Mouse (Mus musculus): ENCODE data around the gene Eif5a2. TPM values are rescaled to one million over a fixed set of nuclear protein-coding genes. Genes with fewer than 3 reads are reported as not detected.
A peak's percentile ranks its signal among the peaks of the same experiment; 100 is the strongest.

Eif5a2 gene
- total RNA-seq, 2 experiments from 2014 or later: 3.9 to 5.8 TPM

DNA sequence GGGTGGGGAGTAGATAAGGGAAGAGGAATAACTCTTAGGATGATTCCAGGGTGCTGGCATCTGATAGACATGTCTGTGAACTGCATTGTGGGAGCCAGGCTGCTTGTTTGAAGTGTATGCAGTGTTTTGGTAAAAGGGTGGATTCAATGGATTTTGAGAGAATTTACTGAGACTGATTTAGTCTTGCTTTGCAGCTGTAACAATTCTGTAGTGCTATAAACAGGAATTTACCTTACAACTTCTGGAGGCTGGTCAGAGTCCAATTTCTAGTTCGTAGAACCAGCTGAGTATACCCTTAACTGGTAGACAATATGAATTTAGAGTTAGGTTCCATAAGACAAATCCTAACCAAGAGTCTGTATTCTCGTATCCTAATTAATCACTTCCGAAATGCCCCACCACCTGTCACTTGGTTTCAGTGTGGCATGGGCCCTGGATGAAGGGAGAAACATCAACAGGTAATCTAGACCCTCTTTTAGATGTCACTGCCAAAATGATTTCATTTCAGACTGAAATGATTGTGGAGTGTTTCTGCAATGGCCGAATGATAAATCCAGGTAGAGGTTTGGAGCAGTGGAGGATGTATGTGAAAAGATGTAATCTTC lies 27.1 kb downstream of the Eif5a2 start:
- ATAC-seq (ENCODE audit: poor library complexity, severe bottlenecking): no peak

DNA sequence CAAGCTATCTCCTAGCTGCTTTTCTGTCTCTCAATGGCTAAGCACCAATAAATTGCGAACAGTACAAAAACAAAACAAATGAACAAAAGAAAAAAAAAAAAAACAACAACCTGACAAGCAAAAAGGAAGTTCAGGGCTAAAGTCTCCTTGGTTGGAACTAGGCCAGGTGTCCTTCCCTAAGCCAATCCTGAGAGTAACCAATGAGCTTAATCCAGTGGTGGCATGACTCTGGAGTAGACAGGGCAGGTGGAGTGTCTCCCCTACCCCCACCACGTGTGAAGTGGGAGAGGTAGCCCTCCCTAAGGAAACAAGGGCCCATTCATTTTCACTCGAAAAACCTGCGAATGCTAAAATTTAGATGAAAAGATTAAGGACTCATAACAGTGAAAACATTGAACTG lies 30.4 kb downstream of the Eif5a2 start:
- ATAC-seq (ENCODE audit: poor library complexity, severe bottlenecking): no peak

DNA sequence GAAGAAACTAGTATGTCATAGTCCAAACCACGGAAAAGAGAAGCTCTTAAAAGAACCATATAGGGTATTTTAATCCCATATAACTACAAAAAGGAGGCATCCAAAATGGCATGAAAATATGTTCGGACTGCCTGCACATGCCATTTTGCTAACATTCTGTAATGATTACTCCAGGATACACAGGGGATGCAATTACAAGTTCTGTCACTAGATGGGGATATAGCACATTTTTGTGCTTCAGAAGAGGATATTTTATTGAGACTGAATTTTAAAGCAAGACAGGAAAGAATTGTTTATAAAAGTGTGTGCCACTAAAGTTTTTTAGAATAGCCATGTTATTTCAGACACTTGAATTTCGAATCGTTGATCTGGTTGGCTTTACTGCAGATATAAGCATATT lies 33.3 kb downstream of the Eif5a2 start:
- ATAC-seq (ENCODE audit: poor library complexity, severe bottlenecking): peak; percentile 70

DNA sequence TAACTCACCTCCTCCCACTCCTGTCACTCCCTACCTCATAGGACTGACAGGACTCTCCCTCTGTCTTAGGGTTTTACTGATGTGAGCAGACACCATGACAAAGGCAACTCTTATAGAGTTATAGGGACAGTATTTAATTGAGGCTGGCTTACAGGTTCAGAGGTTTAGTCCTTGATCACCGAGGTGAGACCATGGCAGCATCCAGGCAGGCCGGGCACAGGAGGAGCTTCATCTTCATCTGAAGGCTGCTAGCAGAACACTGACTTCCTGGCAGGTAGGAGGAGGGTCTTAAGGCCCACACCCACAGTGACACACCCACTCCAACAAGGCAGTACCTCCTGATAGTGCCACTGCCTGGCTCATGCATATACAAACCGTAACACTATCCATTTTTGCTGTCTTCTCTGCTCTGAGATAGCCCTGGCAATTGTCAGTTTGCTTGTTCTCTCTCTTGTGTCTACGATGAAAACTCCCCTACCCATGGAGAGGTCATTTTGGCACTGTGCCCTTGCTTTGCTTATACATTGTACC lies 35.0 kb downstream of the Eif5a2 start:
- ATAC-seq (ENCODE audit: poor library complexity, severe bottlenecking): no peak

DNA sequence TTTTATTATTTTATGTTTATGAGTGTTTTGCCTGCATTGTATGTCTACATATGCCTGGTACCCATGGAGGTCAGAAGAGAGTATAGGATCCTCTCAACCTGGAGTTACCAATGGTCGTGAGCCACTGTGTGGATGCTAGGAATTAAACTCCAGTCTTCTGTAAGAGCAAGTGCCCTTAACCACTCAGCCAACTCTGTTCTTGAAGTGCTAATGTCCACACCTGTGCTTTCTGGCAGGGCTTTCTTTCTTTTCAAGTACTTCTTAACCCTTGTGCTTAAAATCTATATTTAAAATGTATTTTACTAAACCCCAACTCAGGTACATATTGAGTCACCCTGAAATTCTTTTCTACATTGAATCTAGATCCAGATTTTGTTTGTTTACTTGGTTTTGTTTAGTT lies 45.2 kb downstream of the Eif5a2 start:
- ATAC-seq (ENCODE audit: poor library complexity, severe bottlenecking): no peak

DNA sequence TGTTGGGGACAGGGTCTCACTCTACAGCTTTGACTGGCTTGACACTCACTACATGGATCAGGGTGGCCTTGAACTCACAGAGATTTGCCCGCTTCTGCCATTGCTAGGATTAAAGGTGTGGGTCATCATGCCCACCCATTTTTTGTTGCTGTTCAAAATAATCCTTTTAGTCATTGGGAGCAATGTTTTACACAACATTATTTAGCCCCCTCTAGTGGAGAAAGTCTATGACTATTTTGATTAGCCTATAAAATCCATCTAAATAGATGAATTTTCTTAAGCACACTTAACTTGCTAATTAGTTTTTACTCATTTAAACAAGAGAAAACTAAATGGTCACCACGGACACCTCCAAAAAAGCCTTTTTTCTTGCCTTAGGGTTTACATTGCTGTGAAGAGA lies 46.5 kb downstream of the Eif5a2 start:
- ATAC-seq (ENCODE audit: poor library complexity, severe bottlenecking): no peak

DNA sequence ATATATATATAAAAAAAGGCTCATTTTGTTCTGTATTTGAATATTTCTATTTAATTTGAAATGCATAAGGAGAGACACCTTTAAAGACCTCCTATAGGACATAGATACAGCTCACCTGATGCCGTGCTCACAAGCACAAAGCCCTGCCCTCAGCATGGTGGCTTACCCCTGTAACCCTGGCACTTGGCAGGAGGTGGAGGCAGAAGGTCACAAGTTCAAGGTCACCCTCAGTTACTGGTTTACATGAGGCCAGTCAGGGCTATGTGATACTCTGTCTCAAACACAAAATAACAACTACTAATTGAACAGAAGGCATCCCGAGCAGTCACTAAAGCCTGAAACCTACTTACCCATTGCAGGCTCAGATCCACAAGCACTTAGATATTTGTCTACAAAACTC lies 48.4 kb downstream of the Eif5a2 start:
- ATAC-seq (ENCODE audit: poor library complexity, severe bottlenecking): no peak

DNA sequence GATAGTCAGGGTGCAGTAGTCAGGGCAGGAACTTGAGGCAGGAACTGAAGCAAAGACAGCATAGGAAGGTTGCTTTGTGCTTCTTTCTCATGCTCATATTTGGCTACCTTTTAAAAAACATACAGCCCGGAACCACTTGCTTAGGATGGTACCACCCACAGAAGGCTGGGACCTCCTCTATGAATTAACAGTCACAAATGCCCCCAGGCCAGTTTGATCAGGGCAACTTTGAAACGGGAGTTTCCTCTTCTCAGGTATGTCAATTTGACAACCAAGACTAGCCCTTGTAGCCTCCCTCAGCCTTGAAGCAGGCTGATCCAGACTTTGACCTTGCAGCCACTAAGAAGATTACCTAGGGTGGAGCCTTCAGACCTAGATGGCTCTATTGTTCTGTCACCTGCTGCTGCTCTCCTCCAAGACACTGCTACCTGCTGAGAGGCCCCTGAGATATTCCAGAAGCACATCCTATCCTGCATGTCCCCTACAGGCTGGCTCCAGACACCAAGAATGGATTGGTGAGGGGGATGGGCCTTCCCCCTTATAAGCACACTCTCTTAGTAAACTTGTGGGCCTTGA lies 55.8 kb downstream of the Eif5a2 start:
- no peak for ATAC-seq (ENCODE audit: poor library complexity, severe bottlenecking)

DNA sequence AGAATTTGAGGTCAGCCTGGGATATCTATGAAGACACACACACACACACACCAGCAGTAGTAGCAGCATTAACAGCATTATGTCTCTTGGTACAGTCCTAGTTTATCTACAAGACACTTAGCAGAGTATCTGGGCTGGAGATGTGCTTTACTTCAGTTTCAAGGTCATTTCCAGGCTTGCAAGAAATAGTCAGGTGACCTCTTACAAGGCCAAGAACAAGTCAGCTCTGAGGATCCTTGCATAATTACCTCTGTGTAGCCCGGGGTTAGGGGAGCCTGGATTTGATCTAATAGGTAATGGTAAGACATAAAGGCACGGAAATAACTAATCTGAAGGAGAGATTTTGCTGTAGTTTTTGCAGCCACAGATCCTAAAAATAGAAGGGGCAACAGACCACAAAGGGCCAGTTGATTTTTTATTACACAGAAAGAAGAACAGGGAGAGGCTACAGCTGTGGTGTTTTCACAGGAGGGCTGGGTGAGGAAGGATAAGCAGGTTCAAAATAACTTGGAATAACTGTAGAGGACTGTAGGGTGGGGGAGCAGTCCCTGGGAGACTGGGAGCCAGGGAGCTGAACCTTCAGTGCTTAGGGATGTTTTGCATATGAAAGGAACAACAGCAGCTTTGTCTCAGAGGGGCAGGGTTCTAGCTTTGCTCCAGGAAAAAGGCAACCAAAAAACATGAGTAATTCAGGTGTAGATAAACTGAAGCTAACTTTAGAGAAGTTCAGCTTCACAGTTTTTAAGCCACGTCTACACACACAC lies 61.0 kb downstream of the Eif5a2 start:
- ATAC-seq (ENCODE audit: poor library complexity, severe bottlenecking): no peak

DNA sequence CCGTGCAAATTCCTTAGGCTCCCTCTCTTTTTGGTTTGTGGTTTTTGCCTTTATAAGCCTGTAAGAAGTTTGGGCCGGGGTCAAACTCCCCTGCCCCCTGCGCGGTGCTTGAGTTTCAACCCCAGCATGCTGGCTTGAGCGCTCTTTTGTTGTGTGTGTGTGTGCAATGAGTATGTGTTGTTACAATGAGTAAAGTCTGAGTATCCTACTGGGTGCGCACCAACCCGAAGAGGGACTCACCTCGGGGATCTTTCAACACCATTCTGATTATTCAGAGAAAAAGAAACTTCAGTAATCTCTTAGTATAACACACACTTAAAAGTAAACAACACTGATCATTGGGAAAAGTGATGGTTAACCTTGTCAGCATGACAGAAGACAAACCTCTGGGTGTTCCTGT lies 62.2 kb downstream of the Eif5a2 start:
- ATAC-seq (ENCODE audit: poor library complexity, severe bottlenecking): no peak

DNA sequence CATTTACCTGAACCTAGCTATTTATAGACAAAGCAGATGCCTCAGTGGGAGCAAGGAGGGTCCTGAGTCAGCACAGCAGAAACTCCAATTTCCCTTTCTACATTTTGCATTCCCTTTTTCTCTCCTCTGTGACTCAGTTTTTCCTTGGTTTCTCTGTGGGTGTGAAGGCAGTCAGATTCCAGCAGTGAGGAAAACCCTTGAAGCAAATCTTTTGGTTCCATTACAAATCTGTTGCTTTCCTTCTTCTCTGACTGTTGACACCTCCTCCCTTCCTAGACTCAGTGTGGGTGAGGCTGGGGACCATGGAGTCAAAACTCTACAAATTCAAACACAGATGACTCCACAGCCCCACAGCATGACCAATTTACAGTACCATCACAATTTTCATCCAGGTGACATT lies 66.0 kb downstream of the Eif5a2 start:
- ATAC-seq (ENCODE audit: poor library complexity, severe bottlenecking): no peak

Other genes with a start within 250 kb of the Eif5a2 start
- not detected in 2 replicates for gene Slc2a2, start 83.4 kb upstream of the Eif5a2 start, total RNA-seq (2015)
- not detected in 2 replicates for gene Slc2a2, start 83.4 kb upstream of the Eif5a2 start, total RNA-seq (2017)
- 464 and 466 TPM in 2 replicates for gene Rpl22l1, start 24.2 kb downstream of the Eif5a2 start, total RNA-seq (2015)
- gene Rpl22l1, start 24.2 kb downstream of the Eif5a2 start, total RNA-seq (2017): 66.5 and 72.5 TPM in 2 replicates
- not detected in 2 replicates for gene Gm1527, start 111.3 kb downstream of the Eif5a2 start, total RNA-seq (2015)
- gene Gm1527, start 111.3 kb downstream of the Eif5a2 start, total RNA-seq (2017): not detected in 2 replicates